Mouse (Mus musculus) intestine, embryonic 16.5 days (tissue): ENCODE measurements around the gene Ipmk. TPM values are rescaled to one million over a fixed set of nuclear protein-coding genes. Genes with fewer than 3 reads are reported as not detected.

ENCODE experiments used
- ATAC-seq: fragments of 200-750 bp; cut with Nextera tagmentation; 2 replicates; pipeline ENCODE4 v1.8.0; 2017; ENCODE audit warnings: moderate TSS enrichment, moderate library complexity
- H3K27ac ChIP-seq: fragments of 300-500 bp; sonication (generic); 2 replicates; pipeline ENCODE4 v1.5.1; 2014; ENCODE audit warnings: mild to moderate bottlenecking, low read length
- H3K27me3 ChIP-seq: fragments of 300-500 bp; sonication (generic); replicated peaks from 2 replicates; pipeline ENCODE4 v1.6.1; 2014; ENCODE audit warnings: low read length, control low read depth, mixed read lengths; ENCODE audit not compliant: control insufficient read depth, insufficient read depth
- H3K36me3 ChIP-seq: fragments of 300-500 bp; sonication (generic); 2 replicates; pipeline ENCODE4 v1.6.1; 2014; ENCODE audit warnings: low read length, control low read depth; ENCODE audit not compliant: control insufficient read depth, insufficient read depth
- H3K4me1 ChIP-seq: fragments of 300-500 bp; sonication (generic); 2 replicates; pipeline ENCODE4 v1.6.1; 2014; ENCODE audit warnings: low read length, control low read depth, mixed read lengths; ENCODE audit not compliant: control insufficient read depth, insufficient read depth
- H3K4me2 ChIP-seq: fragments of 300-500 bp; sonication (generic); 2 replicates; pipeline ENCODE4 v1.6.1; 2014; ENCODE audit warnings: low read depth, low read length, control low read depth
- H3K4me3 ChIP-seq: fragments of 300-500 bp; sonication (generic); 2 replicates; pipeline ENCODE4 v1.5.1; 2014; ENCODE audit warnings: mild to moderate bottlenecking, low read length
- H3K9ac ChIP-seq: fragments of 300-500 bp; sonication (generic); 2 replicates; pipeline ENCODE4 v1.6.1; 2014; ENCODE audit warnings: low read depth, low read length
- H3K9me3 ChIP-seq: fragments of 300-500 bp; sonication (generic); 2 replicates; pipeline ENCODE4 v1.6.1; 2016; ENCODE audit warnings: low read length, control low read depth; ENCODE audit not compliant: control insufficient read depth
- WGBS: fragments of 180-500 bp; shearing (Covaris S2); extraction: QIAGEN DNeasy Blood & Tissue Kit; methylation state at CpG from one replicate; pipeline ENCODE4 v1.1.7; 2014; 5-methylcytosine and 5-hydroxymethylcytosine counted together
- polyA plus RNA-seq: library from polyadenylated mRNA; unstranded; fragments of >200 nt; fragmentation: Nextera tagmentation; extraction: Ambion mirVana; gene quantifications from 2 replicates; pipeline ENCODE4 v1.2.1, GENCODE M21; 2015

The Ipmk gene
- polyA plus RNA-seq, 1 experiment from 2014 or later = 25.4 TPM

DNA sequence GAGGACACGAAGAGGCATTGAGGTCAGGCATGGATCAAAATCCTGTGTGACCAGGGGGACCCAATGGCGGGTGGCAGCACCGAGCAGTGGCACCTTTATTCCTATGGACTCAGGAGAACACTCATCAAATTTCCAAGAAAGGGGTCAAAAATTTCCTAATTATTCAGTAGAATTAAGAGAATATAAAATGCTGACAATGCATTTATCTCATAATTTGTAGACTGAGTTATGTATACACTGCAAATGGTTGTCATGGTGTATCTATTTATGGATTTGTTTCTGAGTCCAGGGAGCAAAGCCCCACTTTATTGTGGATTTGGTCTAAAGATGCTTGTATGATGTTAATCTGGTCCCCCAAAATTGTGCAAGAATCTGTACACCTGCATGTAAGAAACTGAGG lies 120.8 kb downstream of the Ipmk start:
- H3K4me1 ChIP-seq = no peaks in the 10 kb centered on the region
- H3K4me3 ChIP-seq = no peak overlapping the region
- H3K27me3 ChIP-seq = no peaks in the 10 kb centered on the region
- H3K36me3 ChIP-seq = no peaks in the 10 kb centered on the region
- no peak overlapping the region for H3K27ac ChIP-seq
- WGBS = 89% methylated on average over 3 of the region's 3 CpGs
- ATAC-seq = no peak
- no peak overlapping the region for H3K9ac ChIP-seq
- no peaks in the 10 kb centered on the region for H3K9me3 ChIP-seq
- H3K4me2 ChIP-seq = no peak overlapping the region

DNA sequence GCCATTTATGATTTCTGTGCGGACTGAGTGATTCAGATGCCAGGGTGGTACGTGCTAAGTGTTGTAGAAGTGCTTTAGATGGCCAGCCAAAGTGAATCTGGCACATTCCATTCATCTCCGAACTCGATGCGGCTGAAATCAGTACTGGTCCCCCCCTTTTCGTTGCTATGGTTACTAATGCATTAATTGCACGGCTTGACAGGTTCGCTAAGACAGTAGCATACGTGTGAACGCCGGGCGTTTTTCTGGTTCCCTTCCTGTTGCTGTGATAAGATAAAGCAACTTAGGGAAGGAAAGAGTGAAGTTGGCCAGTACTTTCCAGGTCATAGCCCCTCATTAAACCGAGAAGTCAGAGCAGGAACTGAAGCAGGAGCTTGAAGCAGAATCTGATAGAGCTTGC lies 122.2 kb downstream of the Ipmk start:
- Histone ChIP-seq H3K9me3 (no peaks in the 10 kb centered on the region), H3K4me1 (no peaks in the 10 kb centered on the region), H3K27ac (no peak overlapping the region), H3K36me3 (no peaks in the 10 kb centered on the region), H3K4me3 (no peak overlapping the region), H3K4me2 (no peak overlapping the region), H3K27me3 (no peaks in the 10 kb centered on the region), H3K9ac (no peak overlapping the region)
- ATAC-seq = no peak
- WGBS = 65% methylated on average over 13 of the region's 13 CpGs

DNA sequence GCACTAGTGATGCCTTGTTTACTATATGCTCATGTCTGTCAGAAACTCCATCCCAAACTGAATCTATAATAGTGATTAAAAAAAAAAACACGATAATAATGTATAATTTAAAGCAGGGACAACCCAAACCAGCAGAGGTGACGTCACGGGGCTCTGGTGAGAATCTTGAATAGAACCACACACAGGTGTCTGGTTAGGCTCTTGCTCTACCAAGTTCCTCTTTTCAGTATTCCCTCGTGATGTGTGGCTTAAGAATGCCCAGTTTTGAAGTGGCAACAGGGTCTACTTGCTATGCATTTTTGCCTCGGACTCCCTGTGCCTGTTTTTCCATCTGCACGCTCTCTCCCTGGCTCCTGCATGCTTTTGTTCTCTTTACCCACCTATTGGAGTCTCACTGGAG lies 124.5 kb downstream of the Ipmk start:
- Histone ChIP-seq H3K9me3 (no peaks in the 10 kb centered on the region), H3K4me1 (no peaks in the 10 kb centered on the region), H3K27me3 (no peaks in the 10 kb centered on the region), H3K4me2 (no peak overlapping the region), H3K27ac (no peak overlapping the region), H3K4me3 (no peak overlapping the region), H3K9ac (no peak overlapping the region), H3K36me3 (no peaks in the 10 kb centered on the region)
- no peak for ATAC-seq
- WGBS = 83% methylated on average over 6 of the region's 6 CpGs

DNA sequence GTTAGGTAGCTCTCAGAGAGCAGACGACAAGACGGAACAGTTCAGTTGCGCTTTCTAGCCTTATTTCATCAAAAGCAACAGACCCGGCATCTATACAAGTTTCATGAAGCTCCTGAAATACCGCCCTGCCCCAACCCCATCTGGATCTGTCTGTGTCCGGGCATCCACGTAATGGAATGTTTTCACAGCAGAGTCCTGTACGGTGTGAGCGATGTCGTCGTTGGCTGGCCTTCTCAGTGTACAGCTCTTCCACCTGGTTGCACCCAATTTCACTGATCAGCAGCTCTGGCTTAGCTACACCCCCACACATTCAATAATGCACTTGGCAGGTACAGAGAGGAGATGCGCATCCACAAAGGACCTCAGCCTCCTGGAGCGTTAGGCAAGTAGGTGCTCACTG lies 126.0 kb downstream of the Ipmk start:
- Histone ChIP-seq H3K9me3 (no peaks in the 10 kb centered on the region), H3K27me3 (no peaks in the 10 kb centered on the region), H3K4me1 (no peaks in the 10 kb centered on the region), H3K4me3 (no peak overlapping the region), H3K4me2 (no peak overlapping the region), H3K36me3 (no peaks in the 10 kb centered on the region), H3K27ac (no peak overlapping the region), H3K9ac (no peak overlapping the region)
- 87% methylated on average over 13 of the region's 13 CpGs for WGBS
- no peak for ATAC-seq

DNA sequence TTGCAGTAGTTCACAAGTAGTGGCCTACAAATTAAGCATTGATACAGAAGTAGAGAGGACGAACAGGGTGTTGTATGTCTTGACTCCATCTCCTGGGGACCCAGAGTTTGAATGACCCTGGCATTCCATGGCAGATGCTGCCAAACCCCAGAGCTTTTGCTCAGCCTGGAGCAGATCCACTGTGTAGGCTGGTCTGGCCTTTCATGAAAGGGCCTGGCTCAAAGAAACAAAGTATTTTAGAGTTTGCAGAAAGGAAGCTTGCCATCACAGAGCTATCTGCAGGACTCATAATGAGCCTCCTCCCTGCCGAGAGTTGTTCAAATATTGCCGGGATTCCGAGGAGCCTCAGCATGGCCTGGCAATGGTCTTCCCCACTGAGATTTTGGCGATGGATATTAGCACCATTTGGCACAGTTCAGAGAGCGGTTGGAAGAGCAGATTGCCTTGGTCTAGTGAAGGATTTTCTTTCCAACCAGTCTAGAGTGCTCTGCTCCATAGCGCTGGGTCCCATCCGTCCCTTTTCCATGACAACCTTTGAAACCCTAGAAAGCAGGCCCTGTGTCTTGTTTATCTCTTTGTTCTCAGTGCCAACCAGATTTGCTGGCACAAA lies 129.0 kb downstream of the Ipmk start:
- no peak overlapping the region for H3K4me2 ChIP-seq
- H3K4me3 ChIP-seq = no peak overlapping the region
- no peaks in the 10 kb centered on the region for H3K36me3 ChIP-seq
- H3K27me3 ChIP-seq = no peaks in the 10 kb centered on the region
- no peak overlapping the region for H3K27ac ChIP-seq
- H3K4me1 ChIP-seq = no peaks in the 10 kb centered on the region
- WGBS = 73% methylated on average over 8 of the region's 8 CpGs
- H3K9me3 ChIP-seq = no peaks in the 10 kb centered on the region
- no peak for ATAC-seq
- H3K9ac ChIP-seq = no peak overlapping the region

DNA sequence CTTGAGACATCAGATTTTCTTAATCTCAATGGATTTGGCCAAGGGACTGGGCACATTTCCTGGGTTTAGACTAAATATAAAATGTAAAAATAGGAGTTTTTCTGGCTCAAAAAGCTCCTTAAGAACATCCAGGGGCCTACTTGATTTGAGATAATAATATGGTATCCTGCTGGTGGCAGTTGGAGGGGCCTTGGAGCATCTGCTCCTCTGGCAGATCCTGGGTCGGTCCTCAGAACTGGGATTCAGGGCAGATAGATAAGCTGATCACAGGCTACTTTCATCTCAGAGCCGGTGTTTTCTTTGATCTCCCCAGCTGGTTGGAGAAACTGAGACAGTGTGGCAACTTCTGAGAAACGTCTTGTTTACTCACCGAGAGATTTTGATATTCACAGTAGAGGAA lies 129.6 kb downstream of the Ipmk start:
- Histone ChIP-seq H3K4me1 (no peaks in the 10 kb centered on the region), H3K4me3 (no peak overlapping the region), H3K27me3 (no peaks in the 10 kb centered on the region), H3K4me2 (no peak overlapping the region), H3K27ac (no peak overlapping the region), H3K9me3 (no peaks in the 10 kb centered on the region), H3K36me3 (no peaks in the 10 kb centered on the region), H3K9ac (no peak overlapping the region)
- WGBS = 50% methylated on average over 4 of the region's 4 CpGs
- ATAC-seq = no peak

DNA sequence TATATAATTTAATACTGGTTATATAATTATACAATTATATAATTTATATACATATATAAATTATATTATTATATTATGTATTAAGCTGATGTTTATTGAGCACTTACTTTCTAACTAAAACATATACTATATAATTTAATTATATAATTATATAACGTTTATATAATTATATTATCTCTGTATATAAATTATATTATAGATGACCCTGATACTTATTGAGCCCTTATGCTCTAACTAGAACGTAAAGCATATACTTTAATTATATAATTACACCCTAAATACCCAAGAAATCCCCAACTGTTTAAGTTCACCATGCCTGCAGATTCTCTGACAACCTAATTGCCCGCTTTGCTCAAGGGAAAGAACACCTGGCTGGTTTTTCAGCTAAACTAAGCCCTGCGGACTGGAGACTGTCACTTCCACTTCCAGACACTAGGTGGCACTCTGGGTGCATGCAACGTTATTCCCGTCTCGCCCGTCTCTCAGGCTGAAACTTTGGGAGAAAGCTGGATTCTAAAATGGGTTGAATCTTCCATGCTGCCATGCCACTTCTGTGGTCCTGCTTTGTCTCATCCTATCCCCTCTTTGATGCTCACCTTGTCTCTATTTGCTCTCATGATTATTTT lies 132.2 kb downstream of the Ipmk start:
- no peaks in the 10 kb centered on the region for H3K9me3 ChIP-seq

More for the DNA sequence above, 132.2 kb downstream of the Ipmk start:
- H3K27me3 ChIP-seq = no peaks in the 10 kb centered on the region
- no peak overlapping the region for H3K4me3 ChIP-seq
- no peak for ATAC-seq
- no peaks in the 10 kb centered on the region for H3K4me1 ChIP-seq
- WGBS = 10% methylated on average over 8 of the region's 8 CpGs
- H3K9ac ChIP-seq = no peak overlapping the region
- H3K4me2 ChIP-seq = no peak overlapping the region
- H3K27ac ChIP-seq = no peak overlapping the region
- H3K36me3 ChIP-seq = no peaks in the 10 kb centered on the region

Other genes with a start within 250 kb of the Ipmk start
- 11.8 and 12.6 TPM in 2 replicates for gene Bicc1, start 188.1 kb upstream of the Ipmk start, polyA plus RNA-seq
- 70.7 and 76.5 TPM in 2 replicates for gene Tfam, start 109.5 kb upstream of the Ipmk start, polyA plus RNA-seq
- gene Ube2d1, start 62.5 kb upstream of the Ipmk start, polyA plus RNA-seq = 43.7 and 45.0 TPM in 2 replicates
- 125 and 134 TPM in 2 replicates for gene Cisd1, start 2.8 kb upstream of the Ipmk start, polyA plus RNA-seq